Mouse (Mus musculus) heart, postnatal 0 days (tissue): ENCODE measurements around the gene Uqcr10. TPM values are rescaled to one million over a fixed set of nuclear protein-coding genes. Genes with fewer than 3 reads are reported as not detected.
"Not testable (repeated sequence)": the region's sequence is repeated elsewhere in the genome, so short reads cannot be mapped to it uniquely, and the experiment has no call there.

Source experiments
- ATAC-seq: fragments of 200-750 bp; cut with Nextera tagmentation; 2 replicates; pipeline ENCODE4 v1.8.0; 2017; ENCODE audit warnings: low read depth, moderate number of reproducible peaks, moderate library complexity; ENCODE audit not compliant: insufficient read depth
- DNase-seq: peaks from one replicate; pipeline ENCODE4 v3.0.0-alpha.2; 2016; ENCODE audit warnings: low spot score
- H3K27ac ChIP-seq: fragments of 300-500 bp; sonication (generic); 2 replicates; pipeline ENCODE4 v1.5.1; 2014; ENCODE audit warnings: low read depth, mild to moderate bottlenecking
- H3K27me3 ChIP-seq: fragments of 300-500 bp; sonication (generic); 2 replicates; pipeline ENCODE4 v1.6.1; 2014; ENCODE audit warnings: low read length, mixed read lengths; ENCODE audit not compliant: control insufficient read depth, insufficient read depth
- H3K36me3 ChIP-seq: fragments of 300-500 bp; sonication (generic); replicated peaks from 2 replicates; pipeline ENCODE4 v1.6.1; 2014; ENCODE audit warnings: low read length, mixed read lengths; ENCODE audit not compliant: control insufficient read depth, insufficient read depth
- H3K4me1 ChIP-seq: fragments of 300-500 bp; sonication (generic); 2 replicates; pipeline ENCODE4 v1.6.1; 2014; ENCODE audit warnings: antibody characterized with exemption; ENCODE audit not compliant: control insufficient read depth, insufficient read depth
- H3K4me2 ChIP-seq: fragments of 300-500 bp; sonication (generic); 2 replicates; pipeline ENCODE4 v1.6.1; 2014; ENCODE audit warnings: low read depth, mild to moderate bottlenecking, low read length, moderate library complexity
- H3K4me3 ChIP-seq: fragments of 300-500 bp; sonication (generic); 2 replicates; pipeline ENCODE4 v1.5.1; 2014; ENCODE audit warnings: low read depth, low read length
- H3K9ac ChIP-seq: fragments of 300-500 bp; sonication (generic); replicated peaks from 2 replicates; pipeline ENCODE4 v1.6.1; 2014; ENCODE audit warnings: low read depth, low read length, mixed read lengths
- H3K9me3 ChIP-seq: fragments of 300-500 bp; sonication (generic); replicated peaks from 2 replicates; pipeline ENCODE4 v1.6.1; 2016; ENCODE audit warnings: low read length; ENCODE audit not compliant: control insufficient read depth
- CTCF ChIP-seq: IDR thresholded peaks from 2 replicates; pipeline ENCODE4 v1.5.1; 2016; ENCODE audit warnings: antibody characterized with exemption, control low read depth, low read depth
- EP300 ChIP-seq: IDR thresholded peaks from 2 replicates; pipeline ENCODE4 v1.6.1; 2016; ENCODE audit warnings: antibody characterized with exemption, low read depth
- WGBS: fragments of 180-500 bp; shearing (Covaris S2); extraction: QIAGEN DNeasy Blood & Tissue Kit; methylation state at CpG from one replicate; pipeline ENCODE4 v1.1.7; 2014; 5-methylcytosine and 5-hydroxymethylcytosine counted together
- polyA plus RNA-seq: library from polyadenylated mRNA; unstranded; fragments of >200 nt; fragmentation: Nextera tagmentation; extraction: Ambion mirVana; gene quantifications from 2 replicates; pipeline ENCODE4 v1.2.1, GENCODE M21; 2015
- total RNA-seq: library from RNA; depleted of rRNA; stranded (reverse); fragments of >200 nt; gene quantifications from 2 replicates; pipeline ENCODE4 v1.2.3, GENCODE M21; 2014; ENCODE audit warnings: low replicate concordance

The Uqcr10 gene
- total and polyA plus RNA-seq, 2 experiments from 2014 or later, result 837 to 3,434 TPM

DNA sequence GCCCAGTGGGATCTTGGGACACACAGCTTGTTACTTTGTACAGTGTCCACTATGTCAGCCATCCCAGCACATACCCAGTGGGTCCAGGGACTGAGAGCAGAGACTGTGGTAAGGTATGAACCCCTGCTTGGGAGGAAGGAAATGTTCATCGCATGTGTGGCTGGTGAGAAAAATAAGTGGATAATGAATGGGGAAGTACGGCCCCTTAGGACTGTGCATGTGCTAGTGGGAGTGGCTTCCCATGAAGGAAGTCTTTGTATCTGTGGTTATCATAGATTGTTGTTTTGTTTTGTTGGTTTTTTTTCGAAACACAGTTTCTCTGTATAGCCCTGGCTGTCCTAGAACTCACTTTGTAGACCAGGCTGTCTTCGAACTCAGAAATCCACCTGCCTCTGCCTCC lies 10.6 kb upstream of the Uqcr10 start:
- Histone ChIP-seq H3K4me3 (no peak overlapping the region), H3K4me2 (no peak overlapping the region), H3K4me1 (peaks cover 8% of the 10 kb centered on the region; the same call in 1 of the 2 replicates), H3K36me3 (no peaks in the 10 kb centered on the region), H3K27me3 (no peaks in the 10 kb centered on the region), H3K9me3 (no peaks in the 10 kb centered on the region), H3K9ac (no peak overlapping the region), H3K27ac (no peak overlapping the region)
- ATAC-seq, result no peak
- TF ChIP-seq EP300, result no peak
- no peak for TF ChIP-seq CTCF
- 75% methylated on average over 4 of the region's 4 CpGs for WGBS
- no peak for DNase-seq

DNA sequence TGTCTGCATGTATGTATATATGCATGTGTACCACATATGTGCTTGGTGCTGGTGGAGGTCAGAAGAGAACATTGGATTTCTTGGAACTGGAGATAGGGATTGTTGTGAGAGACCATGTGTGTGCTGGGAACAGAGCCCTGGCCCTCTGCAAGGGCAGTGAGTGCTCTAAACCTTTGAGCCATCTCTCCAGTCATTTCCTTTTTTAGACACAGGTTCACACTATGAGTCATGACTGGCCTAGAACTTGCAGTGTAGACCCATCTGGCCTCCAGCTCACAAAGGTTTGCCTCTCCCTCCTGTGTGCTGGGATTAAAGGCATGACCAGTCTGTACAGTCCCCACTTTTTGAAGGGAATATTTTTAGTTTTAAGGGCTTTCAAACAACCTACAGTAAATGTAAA lies 8.7 kb upstream of the Uqcr10 start:
- H3K4me2 ChIP-seq, result no peak overlapping the region
- no peak for DNase-seq
- H3K27me3 ChIP-seq, result no peaks in the 10 kb centered on the region
- no peak overlapping the region for H3K27ac ChIP-seq
- H3K4me1 ChIP-seq, result no peaks in the 10 kb centered on the region
- ATAC-seq, result no peak
- TF ChIP-seq EP300, result no peak
- H3K9ac ChIP-seq, result no peak overlapping the region
- no peaks in the 10 kb centered on the region for H3K36me3 ChIP-seq
- H3K9me3 ChIP-seq, result no peaks in the 10 kb centered on the region
- no peak overlapping the region for H3K4me3 ChIP-seq

- not testable (repeated sequence) for ATAC-seq, H3K4me3 ChIP-seq, H3K4me2 ChIP-seq, H3K27me3 ChIP-seq, H3K27ac ChIP-seq, H3K9me3 ChIP-seq, H3K4me1 ChIP-seq, DNase-seq, H3K9ac ChIP-seq, H3K36me3 ChIP-seq
- 90% methylated on average over 4 of the region's 4 CpGs for whole genome bisulfite sequencing
Measured at GRCm38 (mm10) chr11:4710188-4710587, 6.0 kb upstream of the Uqcr10 start.

DNA sequence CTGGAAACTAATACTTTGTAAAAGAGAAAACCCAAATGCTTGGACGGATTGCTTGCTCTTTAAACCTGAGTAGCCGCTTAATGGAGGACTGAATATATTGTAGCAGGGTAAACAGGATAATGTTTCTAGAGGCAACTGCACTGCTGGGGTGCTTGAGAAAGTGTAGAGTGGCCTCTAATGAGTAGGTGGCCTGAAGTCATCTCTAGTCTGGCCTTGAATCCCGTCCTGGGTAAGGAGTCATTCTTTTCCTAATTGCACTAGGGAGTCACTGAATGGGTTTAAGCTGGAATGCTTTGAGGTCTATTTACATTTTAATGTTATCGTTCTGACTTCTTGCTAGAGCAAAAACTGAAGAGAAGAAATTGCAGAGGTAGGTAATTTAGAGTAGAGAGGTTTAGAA lies 1.0 kb upstream of the Uqcr10 start:
- DNase-seq (no peak), ATAC-seq (no peak)
- H3K9ac ChIP-seq, result peak overlapping the region; percentile 77
- peaks cover 6% of the 10 kb centered on the region for H3K4me1 ChIP-seq
- 11% methylated on average over 4 of the region's 4 CpGs for WGBS
- peaks cover 17% of the 10 kb centered on the region for H3K36me3 ChIP-seq
- peak overlapping the region; percentile 70 for H3K4me3 ChIP-seq
- no peaks in the 10 kb centered on the region for H3K27me3 ChIP-seq
- peak overlapping the region; percentile 76 for H3K4me2 ChIP-seq
- H3K9me3 ChIP-seq, result no peaks in the 10 kb centered on the region
- TF ChIP-seq EP300 (no peak), CTCF (no peak)
- no peak overlapping the region for H3K27ac ChIP-seq

- peaks cover 17% of the 10 kb centered on the region for H3K36me3 ChIP-seq
- H3K27ac ChIP-seq, result peak overlapping the region; percentile 89
- no peaks in the 10 kb centered on the region for H3K27me3 ChIP-seq
- 4% methylated on average over 12 of the region's 12 CpGs for WGBS
- H3K4me2 ChIP-seq, result peak overlapping the region; percentile 76
- TF ChIP-seq CTCF, result no peak
- TF ChIP-seq EP300, result no peak
- peak overlapping the region; percentile 77 for H3K9ac ChIP-seq
- H3K4me3 ChIP-seq, result peak overlapping the region; percentile 70
- no peak for ATAC-seq
- H3K9me3 ChIP-seq, result no peaks in the 10 kb centered on the region
- peaks cover 6% of the 10 kb centered on the region for H3K4me1 ChIP-seq
- DNase-seq, result no peak
Measured at GRCm38 (mm10) chr11:4703688-4704071, 462 bp downstream of the Uqcr10 start.

- Histone ChIP-seq H3K9ac (no peak overlapping the region), H3K4me3 (no peak overlapping the region), H3K27ac (no peak overlapping the region), H3K4me2 (no peak overlapping the region), H3K36me3 (peaks cover 17% of the 10 kb centered on the region), H3K27me3 (no peaks in the 10 kb centered on the region), H3K9me3 (no peaks in the 10 kb centered on the region), H3K4me1 (peaks cover 9% of the 10 kb centered on the region)
- ATAC-seq, result no peak
- WGBS, result 77% methylated on average over 8 of the region's 8 CpGs
- TF ChIP-seq CTCF (no peak), EP300 (no peak)
- DNase-seq, result no peak
Measured at GRCm38 (mm10) chr11:4700726-4701125, 3.4 kb downstream of the Uqcr10 start.
